Mouse (Mus musculus) hindbrain, embryonic 12.5 days (tissue): Measurements from ENCODE around the gene Slc28a1. TPM values are rescaled to one million over a fixed set of nuclear protein-coding genes. Genes with fewer than 3 reads are reported as not detected.
A peak's percentile ranks its signal among the peaks of the same experiment; 100 is the strongest.
"Not testable (repeated sequence)": the region's sequence is repeated elsewhere in the genome, so short reads cannot be mapped to it uniquely, and the experiment has no call there.

Experiments
- ATAC-seq: fragments of 200-750 bp; cut with Nextera tagmentation; 2 replicates; pipeline ENCODE4 v1.8.0; 2017; ENCODE audit warnings: moderate TSS enrichment; ENCODE audit not compliant: low FRiP score
- H3K27ac ChIP-seq: fragments of 300-500 bp; sonication (generic); 2 replicates; pipeline ENCODE4 v1.5.1; 2016; ENCODE audit warnings: mild to moderate bottlenecking
- H3K27me3 ChIP-seq: fragments of 300-500 bp; sonication (generic); 2 replicates; pipeline ENCODE4 v1.6.1; 2016; ENCODE audit warnings: mild to moderate bottlenecking
- H3K36me3 ChIP-seq: fragments of 300-500 bp; sonication (generic); 2 replicates; pipeline ENCODE4 v1.6.1; 2016; ENCODE audit warnings: mild to moderate bottlenecking
- H3K4me1 ChIP-seq: fragments of 300-500 bp; sonication (generic); 2 replicates; pipeline ENCODE4 v1.6.1; 2016
- H3K4me2 ChIP-seq: fragments of 300-500 bp; sonication (generic); replicated peaks from 2 replicates; pipeline ENCODE4 v1.6.1; 2016; ENCODE audit warnings: mild to moderate bottlenecking
- H3K4me3 ChIP-seq: fragments of 300-500 bp; sonication (generic); 2 replicates; pipeline ENCODE4 v1.5.1; 2016; ENCODE audit warnings: mild to moderate bottlenecking
- H3K9ac ChIP-seq: fragments of 300-500 bp; sonication (generic); 2 replicates; pipeline ENCODE4 v1.6.1; 2016; ENCODE audit warnings: mild to moderate bottlenecking, moderate library complexity
- H3K9me3 ChIP-seq: fragments of 300-500 bp; sonication (generic); replicated peaks from 2 replicates; pipeline ENCODE4 v1.6.1; 2016; ENCODE audit warnings: mild to moderate bottlenecking
- WGBS: fragments of 180-500 bp; shearing (Covaris S2); methylation state at CpG from one replicate; pipeline ENCODE4 v1.1.7; 2016; 5-methylcytosine and 5-hydroxymethylcytosine counted together
- polyA plus RNA-seq: library from polyadenylated mRNA; unstranded; fragments of >200 nt; fragmentation: Nextera tagmentation; extraction: Ambion mirVana; gene quantifications from 2 replicates; pipeline ENCODE4 v1.2.1, GENCODE M21; 2016

The Slc28a1 gene
- polyA plus RNA-seq, 1 experiment from 2014 or later: not detected

GRCm38 (mm10) chr7:81199109-81199508, 84.5 kb downstream of the Slc28a1 start:
- no peak overlapping the region for H3K9ac ChIP-seq
- H3K4me2 ChIP-seq: no peak overlapping the region
- no peaks in the 10 kb centered on the region for H3K36me3 ChIP-seq
- H3K9me3 ChIP-seq: no peaks in the 10 kb centered on the region
- ATAC-seq: no peak
- H3K4me3 ChIP-seq: no peak overlapping the region
- 61% methylated on average over 5 of the region's 5 CpGs for WGBS
- H3K27me3 ChIP-seq: no peaks in the 10 kb centered on the region
- peaks cover 14% of the 10 kb centered on the region for H3K4me1 ChIP-seq
- no peak overlapping the region for H3K27ac ChIP-seq

GRCm38 (mm10) chr7:81199757-81200156, 85.2 kb downstream of the Slc28a1 start:
- no peak for ATAC-seq
- Histone ChIP-seq H3K27me3 (no peaks in the 10 kb centered on the region), H3K9ac (no peak overlapping the region), H3K9me3 (no peaks in the 10 kb centered on the region), H3K4me1 (peaks cover 14% of the 10 kb centered on the region), H3K4me2 (no peak overlapping the region), H3K4me3 (no peak overlapping the region), H3K27ac (no peak overlapping the region), H3K36me3 (no peaks in the 10 kb centered on the region)
- 61% methylated on average over 4 of the region's 4 CpGs for WGBS

GRCm38 (mm10) chr7:81202389-81202788, 87.8 kb downstream of the Slc28a1 start:
- WGBS: 58% methylated on average over 5 of the region's 5 CpGs
- H3K4me2 ChIP-seq: no peak overlapping the region
- H3K27me3 ChIP-seq: no peaks in the 10 kb centered on the region
- no peaks in the 10 kb centered on the region for H3K36me3 ChIP-seq
- no peaks in the 10 kb centered on the region for H3K9me3 ChIP-seq
- no peak for ATAC-seq
- no peak overlapping the region for H3K27ac ChIP-seq
- H3K4me3 ChIP-seq: no peak overlapping the region
- H3K4me1 ChIP-seq: peaks cover 14% of the 10 kb centered on the region
- no peak overlapping the region for H3K9ac ChIP-seq

GRCm38 (mm10) chr7:81203576-81203975, 89.0 kb downstream of the Slc28a1 start:
- H3K4me1 ChIP-seq: peaks cover 12% of the 10 kb centered on the region
- not testable (repeated sequence) for H3K9ac ChIP-seq, ATAC-seq, H3K27ac ChIP-seq, H3K36me3 ChIP-seq, H3K27me3 ChIP-seq, H3K9me3 ChIP-seq, H3K4me3 ChIP-seq, H3K4me2 ChIP-seq
- 91% methylated on average over 10 of the region's 10 CpGs for WGBS

- no peaks in the 10 kb centered on the region for H3K9me3 ChIP-seq
- peaks cover 41% of the 10 kb centered on the region for H3K27me3 ChIP-seq
- no peak for ATAC-seq
Observed at GRCm38 (mm10) chr7:81208944-81209343, 94.3 kb downstream of the Slc28a1 start.

GRCm38 (mm10) chr7:81209979-81210685, 95.5 kb downstream of the Slc28a1 start:
- Histone ChIP-seq H3K27me3 (peaks cover 52% of the 10 kb centered on the region), H3K9ac (no peak overlapping the region), H3K36me3 (no peaks in the 10 kb centered on the region), H3K4me2 (no peak overlapping the region), H3K4me3 (no peak overlapping the region), H3K27ac (no peak overlapping the region), H3K4me1 (peaks cover 14% of the 10 kb centered on the region), H3K9me3 (no peaks in the 10 kb centered on the region)
- ATAC-seq: no peak
- WGBS: 51% methylated on average over 12 of the region's 12 CpGs

More at GRCm38 (mm10) chr7:81208944-81209343, 94.3 kb downstream of the Slc28a1 start:
- Histone ChIP-seq H3K9ac (no peak overlapping the region), H3K36me3 (no peaks in the 10 kb centered on the region), H3K4me2 (no peak overlapping the region), H3K27ac (no peak overlapping the region), H3K4me1 (peaks cover 10% of the 10 kb centered on the region), H3K4me3 (no peak overlapping the region)
- WGBS: 17% methylated on average over 6 of the region's 6 CpGs

GRCm38 (mm10) chr7:81211760-81212159, 97.2 kb downstream of the Slc28a1 start:
- no peak overlapping the region; the same call in 1 of the 2 replicates for H3K4me3 ChIP-seq

GRCm38 (mm10) chr7:81212261-81212681, 97.7 kb downstream of the Slc28a1 start:
- H3K4me3 ChIP-seq: peak overlapping the region; percentile 44
- peak; percentile 63 for ATAC-seq
- peaks cover 14% of the 10 kb centered on the region for H3K4me1 ChIP-seq
- no peaks in the 10 kb centered on the region for H3K9me3 ChIP-seq
- H3K36me3 ChIP-seq: no peaks in the 10 kb centered on the region
- peak overlapping the region; percentile 68 for H3K4me2 ChIP-seq
- peak overlapping the region; percentile 49 for H3K9ac ChIP-seq
- H3K27ac ChIP-seq: peak overlapping the region; percentile 63; the same call in 1 of the 2 replicates
- H3K27me3 ChIP-seq: peaks cover 68% of the 10 kb centered on the region
- WGBS: 2% methylated on average over 22 of the region's 22 CpGs

More at GRCm38 (mm10) chr7:81211760-81212159, 97.2 kb downstream of the Slc28a1 start:
- WGBS: under 1% methylated on average over 8 of the region's 8 CpGs
- Histone ChIP-seq H3K27ac (no peak overlapping the region), H3K9me3 (no peaks in the 10 kb centered on the region), H3K9ac (no peak overlapping the region), H3K27me3 (peaks cover 68% of the 10 kb centered on the region), H3K36me3 (no peaks in the 10 kb centered on the region), H3K4me2 (peak overlapping the region; percentile 68), H3K4me1 (peaks cover 14% of the 10 kb centered on the region)
- no peak for ATAC-seq

- ATAC-seq: peak; percentile 87
- H3K36me3 ChIP-seq: no peaks in the 10 kb centered on the region
- H3K27ac ChIP-seq: peak overlapping the region; percentile 63; the same call in 1 of the 2 replicates
- no peaks in the 10 kb centered on the region for H3K9me3 ChIP-seq
- peaks cover 14% of the 10 kb centered on the region for H3K4me1 ChIP-seq
- H3K4me3 ChIP-seq: peak overlapping the region; percentile 44
- H3K27me3 ChIP-seq: peaks cover 68% of the 10 kb centered on the region
- under 1% methylated on average over 57 of the region's 57 CpGs for WGBS
- H3K4me2 ChIP-seq: peak overlapping the region; percentile 68
- H3K9ac ChIP-seq: peak overlapping the region; percentile 49
Observed at GRCm38 (mm10) chr7:81212697-81213346, 98.2 kb downstream of the Slc28a1 start.

GRCm38 (mm10) chr7:81213347-81214152, 99.0 kb downstream of the Slc28a1 start, which contains the start of gene Pde8a:
Pde8a (plus strand) TSS chr7:81213596.
- Histone ChIP-seq H3K4me3 (peak within 1 kb of the TSS; percentile 44), H3K9ac (peak within 1 kb of the TSS; percentile 49), H3K9me3 (no peaks in the 10 kb centered on the region), H3K4me1 (peaks cover 14% of the 10 kb centered on the region), H3K36me3 (no peaks in the 10 kb centered on the region), H3K27me3 (peaks cover 68% of the 10 kb centered on the region), H3K27ac (peak within 1 kb of the TSS; percentile 63; the same call in 1 of the 2 replicates), H3K4me2 (peak within 1 kb of the TSS; percentile 68)
- ATAC-seq: peak; percentile 2; the same call in 1 of the 2 replicates
- WGBS: 2% methylated on average over 113 of the region's 128 CpGs

- no peak for ATAC-seq
- Histone ChIP-seq H3K4me2 (peak overlapping the region; percentile 68), H3K27ac (no peak overlapping the region), H3K9ac (no peak overlapping the region), H3K9me3 (no peaks in the 10 kb centered on the region), H3K36me3 (no peaks in the 10 kb centered on the region), H3K4me1 (peaks cover 14% of the 10 kb centered on the region), H3K27me3 (peaks cover 68% of the 10 kb centered on the region), H3K4me3 (peak overlapping the region; percentile 44)
- 4% methylated on average over 38 of the region's 40 CpGs for WGBS
Observed at GRCm38 (mm10) chr7:81214153-81214907, 99.7 kb downstream of the Slc28a1 start.
